Mouse (Mus musculus) ES-CJ7 (cell line): ENCODE measurements around the gene Zfp141.

Experiments used
- DNase-seq: peaks from one replicate; pipeline ENCODE4 v3.0.0; 2011; ENCODE audit warnings: low read depth, low spot score

Zfp141 gene

GRCm38 (mm10) chr7:42505588-42505987 is at the start of gene Zfp141:
Gene Zfp141, minus strand, starts transcription at chr7:42505740.
- peak; percentile 96 for DNase-seq

GRCm38 (mm10) chr7:42551766-42552165 is 46.2 kb upstream of the Zfp141 start:
- DNase-seq, result peak; percentile 88

- DNase-seq, result peak; percentile 19
These were observed 354 bp downstream of the Zfp141 start for GRCm38 (mm10) chr7:42505186-42505585.

GRCm38 (mm10) chr7:42498248-42498647 is 7.3 kb downstream of the Zfp141 start:
- no peak for DNase-seq

GRCm38 (mm10) chr7:42497356-42497755 is 8.2 kb downstream of the Zfp141 start:
- peak; percentile 96 for DNase-seq

- DNase-seq, result no peak
These were observed 9.3 kb downstream of the Zfp141 start for GRCm38 (mm10) chr7:42496202-42496601.

- no peak for DNase-seq
These were observed 14.7 kb downstream of the Zfp141 start for GRCm38 (mm10) chr7:42490859-42491258.

GRCm38 (mm10) chr7:42490358-42490757 is 15.2 kb downstream of the Zfp141 start:
- no peak for DNase-seq

- peak; percentile 75 for DNase-seq
These were observed 50.9 kb downstream of the Zfp141 start for GRCm38 (mm10) chr7:42454640-42455039.

GRCm38 (mm10) chr7:42450618-42451017 is 54.9 kb downstream of the Zfp141 start:
- DNase-seq, result peak; percentile 68

- DNase-seq, result no peak
These were observed 57.7 kb downstream of the Zfp141 start, which contains the start of gene 4933421I07Rik for GRCm38 (mm10) chr7:42447850-42448249. Gene 4933421I07Rik, minus strand, starts transcription at chr7:42448120.

- DNase-seq, result no peak
These were observed 58.2 kb downstream of the Zfp141 start for GRCm38 (mm10) chr7:42447352-42447751.
